Mouse (Mus musculus) stomach, postnatal 0 days (tissue): ENCODE results near the gene Omp.

Experiments used
- CTCF ChIP-seq: IDR thresholded peaks from 2 replicates; pipeline ENCODE4 v1.5.1; 2016; ENCODE audit warnings: antibody characterized with exemption, low read depth, mild to moderate bottlenecking, moderate library complexity
- EP300 ChIP-seq: optimal IDR thresholded peaks from 2 replicates; pipeline ENCODE3; 2016; ENCODE audit warnings: antibody characterized with exemption

DNA sequence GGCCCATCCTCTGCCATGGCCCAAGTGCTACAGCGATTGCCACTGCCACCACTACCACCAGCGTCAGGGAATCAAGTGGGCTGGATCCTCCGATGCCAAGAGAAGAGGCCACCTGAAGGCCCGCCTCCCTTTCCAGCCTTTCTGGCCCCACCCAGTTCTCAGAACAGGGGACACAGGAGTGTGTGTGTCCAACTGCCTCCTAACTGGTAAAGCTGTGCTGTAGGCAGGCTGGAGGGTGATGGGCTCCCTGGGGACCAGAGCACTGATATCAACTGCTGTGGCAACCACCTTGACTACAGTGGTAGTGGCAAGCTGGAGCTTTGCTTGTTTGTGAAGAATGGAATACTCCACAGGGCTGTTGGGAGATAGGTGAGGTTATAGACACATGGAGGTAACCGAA lies at the start of gene Omp:
- TF ChIP-seq CTCF (no peak), EP300 (no peak)
